Mouse (Mus musculus): Measurements from ENCODE around the gene Mfsd11. TPM values are rescaled to one million over a fixed set of nuclear protein-coding genes. Genes with fewer than 3 reads are reported as not detected.

Gene Mfsd11
- polyA plus RNA-seq, 2 experiments: 5.6 to 7.4 TPM

DNA sequence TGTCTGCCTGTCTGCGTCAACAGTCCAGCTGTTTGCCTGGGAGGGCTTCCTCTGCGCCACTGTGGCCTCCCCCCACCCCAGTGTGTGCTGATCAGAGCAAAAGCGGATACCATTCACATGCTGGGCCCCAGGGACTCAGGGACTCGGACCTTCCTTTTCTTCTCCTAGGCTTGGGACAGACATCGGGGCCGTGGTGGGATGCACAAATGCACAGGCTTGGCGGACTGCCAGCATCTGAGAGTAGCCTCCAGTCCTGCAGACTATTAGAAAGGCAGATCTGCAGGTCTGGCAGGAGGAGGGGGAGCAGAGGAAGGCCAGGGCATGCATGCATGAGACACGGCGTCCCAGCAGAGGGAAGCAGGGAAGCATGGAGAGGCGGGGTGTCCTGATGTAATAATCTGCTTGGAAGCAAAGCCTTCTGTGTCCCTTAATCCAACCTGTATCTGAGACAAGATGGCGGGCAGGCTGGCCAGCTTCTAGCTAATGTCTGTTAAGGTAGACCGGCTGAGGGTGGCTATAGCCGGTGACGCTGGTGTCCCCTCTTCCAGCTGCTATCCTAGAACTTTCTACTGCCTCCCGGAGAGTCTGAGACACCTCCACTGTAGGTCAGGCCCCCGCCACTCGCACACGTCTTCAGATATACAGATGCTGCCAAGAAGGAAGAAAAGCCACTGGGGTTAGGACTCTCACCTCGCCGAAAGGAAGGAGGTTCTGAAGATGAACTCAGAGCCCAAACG is 39.3 kb upstream of the Mfsd11 start:
- ATAC-seq (ENCODE audit: insufficient read depth) (no peak), DNase-seq (ENCODE audit: low read depth in 3 of 3, low spot score in 3 of 3) (no peak)
- Histone ChIP-seq H3K9ac (replicated peaks) (no peak overlapping the region), H3K27ac (no peak overlapping the region), H3K4me1 (replicated peaks; ENCODE audit: control insufficient read depth in 2 of 2, insufficient read depth in 2 of 2, low read length in 1 of 2) (no peaks in the 10 kb centered on the region), H3K27me3 (ENCODE audit: control insufficient read depth, insufficient read depth, low read length) (no peaks in the 10 kb centered on the region), H3K4me3 (ENCODE audit: insufficient read depth in 1 of 2, low read depth in 2 of 2, low read length in 2 of 2) (no peak overlapping the region), H3K4me2 (ENCODE audit: low read depth) (no peak overlapping the region), H3K9me3 (ENCODE audit: control insufficient read depth, low read length) (no peaks in the 10 kb centered on the region), H3K36me3 (replicated peaks; ENCODE audit: control insufficient read depth, insufficient read depth, low read depth) (no peaks in the 10 kb centered on the region)
- WGBS (ENCODE audit: insufficient replicate concordance): 70% methylated on average over 19 of the region's 21 CpGs
- TF ChIP-seq CTCF (IDR thresholded peaks at IDR 0.05; ENCODE audit: low read depth) (no peak), EP300 (IDR thresholded peaks at IDR 0.05; ENCODE audit: low read depth) (no peak)

DNA sequence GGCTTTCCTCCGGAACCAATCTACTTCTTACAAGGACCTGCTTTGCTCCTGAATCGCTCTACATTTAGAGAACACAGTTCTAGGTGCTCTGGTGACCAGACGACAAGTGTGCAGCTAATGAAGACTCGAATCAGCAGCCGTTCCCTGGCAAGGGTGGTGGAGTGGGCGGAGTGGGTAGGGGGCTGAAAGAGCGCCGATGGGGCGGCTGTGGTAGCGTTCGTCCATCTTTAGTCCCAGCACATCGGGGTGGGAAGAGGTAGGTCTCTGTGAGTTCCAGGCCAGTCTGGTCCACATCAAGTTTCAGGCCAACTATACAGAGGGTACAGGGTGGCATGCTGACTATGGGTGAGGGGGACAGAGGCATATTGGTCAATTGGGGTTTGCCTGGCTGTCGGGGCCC is 38.6 kb upstream of the Mfsd11 start:
- no peak overlapping the region for H3K27ac ChIP-seq
- no peak overlapping the region for H3K4me3 ChIP-seq (ENCODE audit: insufficient read depth in 1 of 2, low read depth in 2 of 2, low read length in 2 of 2)
- H3K9me3 ChIP-seq (ENCODE audit: control insufficient read depth, low read length): no peaks in the 10 kb centered on the region
- H3K36me3 ChIP-seq (replicated peaks; ENCODE audit: control insufficient read depth, insufficient read depth, low read depth): no peaks in the 10 kb centered on the region
- no peak overlapping the region for H3K9ac ChIP-seq (replicated peaks)
- 75% methylated on average over 13 of the region's 13 CpGs for WGBS (ENCODE audit: insufficient replicate concordance)
- no peaks in the 10 kb centered on the region for H3K27me3 ChIP-seq (ENCODE audit: control insufficient read depth, insufficient read depth, low read length)
- H3K4me2 ChIP-seq (ENCODE audit: low read depth): no peak overlapping the region
- TF ChIP-seq EP300 (IDR thresholded peaks at IDR 0.05; ENCODE audit: low read depth): no peak
- TF ChIP-seq CTCF (IDR thresholded peaks at IDR 0.05; ENCODE audit: low read depth): no peak
- H3K4me1 ChIP-seq (replicated peaks; ENCODE audit: control insufficient read depth in 2 of 2, insufficient read depth in 2 of 2, low read length in 1 of 2): no peaks in the 10 kb centered on the region
- no peak for DNase-seq (ENCODE audit: low read depth in 3 of 3, low spot score in 3 of 3)
- ATAC-seq (ENCODE audit: insufficient read depth): no peak

DNA sequence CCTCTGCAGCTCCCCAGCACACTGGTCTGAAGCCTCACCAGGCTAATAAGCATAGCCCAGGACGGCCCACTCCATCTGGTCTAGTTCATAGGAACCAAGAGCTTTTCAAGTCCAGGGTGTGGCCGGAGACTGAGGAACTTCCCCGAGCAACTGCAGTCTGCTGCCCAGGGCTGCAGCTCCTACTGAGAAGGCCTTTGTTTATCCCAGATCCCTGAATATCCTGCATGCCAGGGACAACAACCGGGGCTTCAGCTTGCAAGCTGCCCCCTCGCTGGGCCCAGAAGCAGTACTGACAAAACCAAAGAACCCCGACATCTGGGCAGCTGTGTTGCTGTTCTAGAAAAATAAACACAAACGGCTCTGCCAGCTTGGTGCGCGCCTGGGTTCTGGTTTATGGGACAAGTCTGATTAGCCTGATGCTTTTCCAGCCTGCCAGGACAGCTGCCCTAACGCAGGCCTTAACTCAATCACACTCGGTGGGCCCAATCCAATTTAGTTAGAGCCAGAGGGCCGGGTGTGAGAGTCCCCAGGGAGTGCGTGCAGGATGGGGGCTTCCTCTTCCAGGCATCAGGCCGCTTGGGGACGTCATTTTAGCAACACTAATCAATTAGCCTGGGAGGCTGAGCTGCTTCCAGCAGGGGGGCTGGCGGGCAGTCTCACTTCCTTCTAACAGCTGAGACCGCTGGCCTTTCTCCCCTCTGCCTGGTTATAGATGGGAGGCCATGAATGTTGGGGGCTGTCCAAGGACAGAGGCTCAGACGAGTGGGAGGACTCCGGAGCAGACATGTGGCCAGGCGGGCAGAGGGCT is 38.0 kb upstream of the Mfsd11 start:
- H3K27ac ChIP-seq: no peak overlapping the region
- H3K4me1 ChIP-seq (replicated peaks; ENCODE audit: control insufficient read depth in 2 of 2, insufficient read depth in 2 of 2, low read length in 1 of 2): no peaks in the 10 kb centered on the region
- no peaks in the 10 kb centered on the region for H3K9me3 ChIP-seq (ENCODE audit: control insufficient read depth, low read length)
- no peaks in the 10 kb centered on the region for H3K36me3 ChIP-seq (replicated peaks; ENCODE audit: control insufficient read depth, insufficient read depth, low read depth)
- 40% methylated on average over 20 of the region's 20 CpGs for WGBS (ENCODE audit: insufficient replicate concordance)
- no peak overlapping the region for H3K4me3 ChIP-seq (ENCODE audit: insufficient read depth in 1 of 2, low read depth in 2 of 2, low read length in 2 of 2)
- no peaks in the 10 kb centered on the region for H3K27me3 ChIP-seq (ENCODE audit: control insufficient read depth, insufficient read depth, low read length)
- no peak overlapping the region for H3K4me2 ChIP-seq (ENCODE audit: low read depth)
- TF ChIP-seq CTCF (IDR thresholded peaks at IDR 0.05; ENCODE audit: low read depth) (no peak), EP300 (IDR thresholded peaks at IDR 0.05; ENCODE audit: low read depth) (no peak)
- no peak overlapping the region for H3K9ac ChIP-seq (replicated peaks)
- no peak for DNase-seq (ENCODE audit: low read depth in 3 of 3, low spot score in 3 of 3)
- no peak for ATAC-seq (ENCODE audit: insufficient read depth)

GRCm38 (mm10) chr11:116814884-116815415 is 37.3 kb upstream of the Mfsd11 start:
- no peak overlapping the region for H3K9ac ChIP-seq (replicated peaks)
- no peak overlapping the region for H3K4me2 ChIP-seq (ENCODE audit: low read depth)
- WGBS (ENCODE audit: insufficient replicate concordance): 46% methylated on average over 7 of the region's 7 CpGs
- TF ChIP-seq CTCF (IDR thresholded peaks at IDR 0.05; ENCODE audit: low read depth) (no peak), EP300 (IDR thresholded peaks at IDR 0.05; ENCODE audit: low read depth) (no peak)
- H3K27me3 ChIP-seq (ENCODE audit: control insufficient read depth, insufficient read depth, low read length): no peaks in the 10 kb centered on the region
- H3K9me3 ChIP-seq (ENCODE audit: control insufficient read depth, low read length): no peaks in the 10 kb centered on the region
- no peak overlapping the region for H3K4me3 ChIP-seq (ENCODE audit: insufficient read depth in 1 of 2, low read depth in 2 of 2, low read length in 2 of 2)
- no peaks in the 10 kb centered on the region for H3K4me1 ChIP-seq (replicated peaks; ENCODE audit: control insufficient read depth in 2 of 2, insufficient read depth in 2 of 2, low read length in 1 of 2)
- no peak for ATAC-seq (ENCODE audit: insufficient read depth)
- no peaks in the 10 kb centered on the region for H3K36me3 ChIP-seq (replicated peaks; ENCODE audit: control insufficient read depth, insufficient read depth, low read depth)
- no peak for DNase-seq (ENCODE audit: low read depth in 3 of 3, low spot score in 3 of 3)
- no peak overlapping the region for H3K27ac ChIP-seq

GRCm38 (mm10) chr11:116816769-116817168 is 35.5 kb upstream of the Mfsd11 start:
- H3K4me3 ChIP-seq (ENCODE audit: insufficient read depth in 1 of 2, low read depth in 2 of 2, low read length in 2 of 2): no peak overlapping the region
- no peaks in the 10 kb centered on the region for H3K9me3 ChIP-seq (ENCODE audit: control insufficient read depth, low read length)
- H3K4me1 ChIP-seq (replicated peaks; ENCODE audit: control insufficient read depth in 2 of 2, insufficient read depth in 2 of 2, low read length in 1 of 2): no peaks in the 10 kb centered on the region
- DNase-seq (ENCODE audit: low read depth in 3 of 3, low spot score in 3 of 3) (no peak), ATAC-seq (ENCODE audit: insufficient read depth) (no peak)
- WGBS (ENCODE audit: insufficient replicate concordance): 58% methylated on average over 5 of the region's 5 CpGs
- no peak overlapping the region for H3K9ac ChIP-seq (replicated peaks)
- no peak overlapping the region for H3K4me2 ChIP-seq (ENCODE audit: low read depth)
- H3K27me3 ChIP-seq (ENCODE audit: control insufficient read depth, insufficient read depth, low read length): no peaks in the 10 kb centered on the region
- TF ChIP-seq CTCF (IDR thresholded peaks at IDR 0.05; ENCODE audit: low read depth) (no peak), EP300 (IDR thresholded peaks at IDR 0.05; ENCODE audit: low read depth) (no peak)
- H3K36me3 ChIP-seq (replicated peaks; ENCODE audit: control insufficient read depth, insufficient read depth, low read depth): no peaks in the 10 kb centered on the region
- no peak overlapping the region for H3K27ac ChIP-seq

All from liver, embryonic 14.5 days (tissue).